Mouse (Mus musculus): ENCODE results near the gene Lrrc27.

The Lrrc27 gene

DNA sequence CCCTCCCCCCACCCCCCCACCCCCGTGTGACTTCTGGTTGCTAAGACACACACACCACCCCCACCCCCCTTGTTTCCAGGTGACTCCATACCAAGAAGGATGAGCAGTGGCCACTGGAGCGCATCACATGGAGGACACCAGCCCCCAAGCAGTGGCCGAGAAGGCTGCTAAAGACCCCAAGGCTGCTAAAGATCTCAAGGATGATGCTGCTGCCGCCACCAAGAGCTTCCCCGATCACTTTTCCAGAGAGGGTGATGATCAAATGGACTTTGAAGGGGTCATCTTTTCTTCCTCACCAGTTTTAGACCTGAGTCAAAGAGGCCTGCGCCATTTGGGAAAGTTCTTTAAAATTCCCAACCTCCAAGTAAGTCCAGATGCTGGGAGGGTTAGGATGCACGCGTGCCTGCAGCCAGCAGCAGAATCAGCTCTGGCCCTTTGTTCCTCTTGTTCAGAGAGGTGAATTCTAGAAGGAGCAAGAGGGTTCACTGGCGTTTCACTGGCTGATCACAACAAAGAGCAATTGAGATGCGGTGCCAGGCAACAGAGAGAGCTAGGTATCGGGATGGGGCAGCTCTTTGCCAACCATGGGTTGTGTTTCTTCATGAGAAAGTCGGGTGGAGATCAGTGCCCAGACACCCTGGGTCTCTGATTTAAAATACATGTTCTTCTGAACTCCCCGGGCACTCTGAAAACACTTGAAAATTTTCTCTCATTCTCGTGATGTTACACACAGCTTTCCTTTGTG is 2.0 kb downstream of the Lrrc27 start:
- DNase-seq (ENCODE audit: low spot score): no peak

DNA sequence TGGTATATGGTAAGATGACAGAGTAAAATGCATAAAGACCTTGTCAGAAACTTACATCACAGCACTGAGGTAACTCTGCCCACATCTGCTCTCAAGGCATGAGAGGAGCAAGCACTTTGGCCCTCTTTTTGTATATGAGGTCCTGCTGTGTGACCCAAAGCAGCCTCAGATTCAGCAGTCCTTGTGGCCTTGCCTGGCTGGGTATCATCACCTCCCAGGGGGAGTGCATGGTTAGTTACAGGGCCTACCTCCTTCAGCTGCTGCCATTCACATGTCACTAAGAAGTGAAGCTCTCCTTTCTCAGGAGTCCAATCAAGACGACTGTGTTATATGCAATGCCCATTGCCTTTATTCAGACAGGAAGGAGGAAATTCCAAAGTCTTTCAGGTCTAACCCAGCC is 2.7 kb downstream of the Lrrc27 start:
- DNase-seq (ENCODE audit: low spot score): no peak

DNA sequence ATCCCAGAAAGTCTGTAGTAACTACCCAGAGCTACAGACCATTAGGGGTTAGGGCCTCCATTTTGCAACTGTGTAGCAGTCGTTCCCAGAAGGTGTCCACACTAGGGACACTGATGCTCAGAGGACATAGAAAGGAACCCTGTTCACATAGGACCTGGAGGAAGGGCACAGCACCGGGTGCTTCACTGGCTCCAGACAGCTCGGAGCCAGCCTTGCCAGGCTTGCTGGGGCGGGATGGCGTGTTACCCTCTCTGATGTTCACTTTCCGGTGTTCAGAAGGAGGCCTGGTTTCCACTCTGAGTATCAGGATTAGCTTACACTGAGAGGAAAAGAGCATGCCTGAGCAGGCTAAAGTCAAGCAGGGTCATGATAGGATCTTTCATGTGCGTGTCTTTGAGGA is 3.2 kb downstream of the Lrrc27 start:
- DNase-seq (ENCODE audit: low spot score): no peak

DNA sequence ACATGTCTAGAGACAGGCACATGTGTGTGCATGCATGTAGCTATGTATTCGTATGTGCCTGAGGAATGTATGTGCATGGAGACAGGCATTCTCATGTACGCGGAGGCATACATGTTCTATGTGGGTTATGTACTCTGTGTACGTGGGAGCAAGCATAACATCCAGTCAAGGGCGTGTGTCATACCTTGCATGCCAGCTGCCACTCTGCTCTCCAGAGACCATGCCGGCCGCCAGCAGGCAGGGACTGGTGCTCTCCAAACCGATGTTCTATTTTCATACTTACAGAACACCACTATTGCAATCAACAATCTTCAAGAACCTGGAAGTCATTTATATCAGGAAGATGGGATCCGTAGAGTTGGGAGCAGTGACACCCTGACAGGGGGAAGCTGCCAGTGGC is 3.7 kb downstream of the Lrrc27 start:
- no peak for DNase-seq (ENCODE audit: low spot score)

DNA sequence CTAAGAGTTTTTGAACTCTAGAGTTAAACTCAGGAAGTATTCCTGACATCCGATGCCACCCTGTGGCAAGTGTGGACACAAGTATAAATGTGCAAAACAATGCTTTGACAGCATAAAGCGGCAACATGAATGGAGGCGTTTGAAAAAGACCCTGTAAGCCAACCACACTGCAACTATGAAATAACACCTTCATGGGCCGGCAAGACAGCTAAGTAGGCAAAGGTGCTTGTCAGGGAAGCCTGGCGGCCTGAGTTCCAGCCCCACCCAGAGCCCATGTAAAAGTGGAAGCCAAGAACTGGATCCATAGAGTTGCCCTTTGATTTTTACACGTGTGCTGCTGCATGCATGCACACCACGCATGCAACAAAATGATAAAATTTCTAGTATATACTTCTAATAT is 4.3 kb downstream of the Lrrc27 start:
- DNase-seq (ENCODE audit: low spot score): no peak

DNA sequence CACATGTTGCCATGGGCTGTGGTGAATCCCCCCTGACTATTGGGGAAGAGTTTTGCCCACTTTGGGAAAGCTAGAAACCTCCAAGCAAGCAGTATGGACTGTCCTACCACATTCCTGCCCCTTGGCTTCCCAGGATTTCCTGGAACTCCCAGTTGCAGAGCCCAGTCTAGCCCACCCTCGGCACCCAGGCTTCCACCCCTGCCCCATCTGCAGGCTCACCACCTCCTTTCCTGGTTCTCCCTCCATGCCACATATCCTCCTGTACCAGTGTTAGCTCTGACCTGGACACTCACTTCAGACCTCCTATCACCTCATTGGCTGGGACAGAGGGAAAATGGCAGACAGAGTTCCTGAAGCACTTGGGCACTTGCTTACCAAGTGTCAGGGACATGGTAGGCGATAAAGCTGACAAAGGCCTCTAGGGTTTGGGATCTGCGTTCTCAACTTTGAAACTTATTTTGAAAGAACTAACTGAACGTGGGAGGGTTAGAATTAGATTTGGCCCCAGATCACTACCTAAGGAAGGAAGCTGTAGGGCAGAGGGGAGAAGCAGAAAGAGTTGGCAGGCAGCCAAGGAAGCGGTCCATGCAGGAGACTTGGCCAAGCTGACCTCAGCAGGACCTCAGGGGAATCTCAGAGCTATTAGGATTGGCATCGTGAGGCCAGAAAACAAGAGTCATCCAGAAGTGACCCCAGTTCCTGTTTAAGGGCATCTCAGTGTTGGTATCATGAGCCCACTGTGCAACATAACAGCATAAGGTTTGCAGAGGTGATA is 6.0 kb downstream of the Lrrc27 start:
- no peak for DNase-seq (ENCODE audit: low spot score)

DNA sequence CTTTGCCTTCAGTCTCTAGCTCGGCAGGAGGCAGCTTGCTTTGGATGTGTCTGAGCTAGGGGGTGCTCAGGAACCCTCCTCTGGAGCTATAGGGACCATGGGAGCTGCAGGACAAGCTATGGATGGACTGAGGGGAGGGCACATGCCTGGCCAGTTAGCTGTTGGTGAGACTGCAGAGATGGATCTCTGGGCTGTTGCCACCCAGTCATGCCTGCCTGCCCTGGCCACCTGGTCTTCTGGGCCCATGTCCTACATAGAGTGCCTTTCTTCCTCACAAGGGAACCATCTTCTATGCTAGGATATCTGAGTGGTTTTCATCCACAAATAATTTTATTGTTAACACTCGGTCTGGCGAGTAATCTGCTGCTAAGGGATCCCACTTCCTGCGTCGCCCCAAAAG is 6.7 kb downstream of the Lrrc27 start:
- DNase-seq (ENCODE audit: low spot score): no peak

DNA sequence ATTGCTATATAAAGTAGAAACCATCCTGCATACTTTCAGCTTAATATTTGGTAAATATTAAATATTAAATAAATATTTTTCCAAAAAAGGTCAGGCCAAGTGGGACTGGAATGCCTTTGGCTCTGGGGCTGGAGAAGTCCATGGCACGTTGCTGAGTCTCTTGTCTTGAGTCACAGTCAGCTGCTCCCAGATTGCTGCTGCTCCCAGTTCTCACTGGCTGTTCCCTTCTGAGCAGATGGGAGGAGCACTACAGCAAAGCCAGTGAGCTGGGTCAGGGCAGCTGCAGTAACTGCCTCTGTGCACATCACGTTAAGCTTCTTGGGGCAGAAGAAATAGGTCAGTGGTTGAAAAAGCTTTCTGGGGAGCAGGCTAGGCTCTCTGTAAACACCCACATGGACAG is 7.5 kb downstream of the Lrrc27 start:
- no peak for DNase-seq (ENCODE audit: low spot score)

DNA sequence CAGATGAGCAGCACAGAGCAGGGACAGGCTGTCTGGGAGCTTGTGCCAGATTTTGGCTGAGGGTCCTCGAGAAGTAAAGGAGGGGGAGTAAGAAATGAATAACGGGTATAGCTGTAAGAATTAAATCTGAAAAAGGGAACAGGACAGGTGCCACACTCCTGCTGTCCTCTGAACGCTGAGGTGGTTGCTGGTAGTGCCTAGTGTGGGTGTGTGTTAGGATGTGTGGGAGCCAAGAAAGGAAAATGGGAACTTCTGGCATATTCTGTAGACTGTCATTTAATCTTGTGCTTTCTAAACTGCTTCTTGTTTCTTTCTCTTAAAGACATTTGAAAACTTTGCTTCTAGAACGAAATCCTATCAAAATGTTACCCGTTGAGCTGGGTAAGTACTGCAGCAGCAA is 8.3 kb downstream of the Lrrc27 start:
- DNase-seq (ENCODE audit: low spot score): no peak

DNA sequence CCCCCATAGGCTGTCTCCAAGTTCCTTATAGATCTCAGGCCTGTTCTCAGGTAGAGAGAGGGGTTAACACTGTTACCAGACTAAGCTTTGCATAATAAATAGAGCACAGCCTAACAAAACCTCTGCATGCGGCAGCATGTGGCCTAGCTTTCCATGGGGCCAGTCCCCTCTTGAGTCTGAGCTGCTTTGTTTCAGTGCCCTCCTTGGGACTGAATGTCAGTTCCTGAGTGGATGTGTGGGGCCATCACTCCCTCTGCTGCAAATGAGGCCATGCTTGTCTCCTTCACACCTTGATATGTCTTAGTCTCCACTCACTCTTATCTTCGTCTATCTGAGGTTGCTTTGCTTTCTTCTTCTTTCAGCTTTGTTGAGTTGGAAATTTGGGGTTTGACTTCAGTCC is 9.1 kb downstream of the Lrrc27 start:
- no peak for DNase-seq (ENCODE audit: low spot score)

DNA sequence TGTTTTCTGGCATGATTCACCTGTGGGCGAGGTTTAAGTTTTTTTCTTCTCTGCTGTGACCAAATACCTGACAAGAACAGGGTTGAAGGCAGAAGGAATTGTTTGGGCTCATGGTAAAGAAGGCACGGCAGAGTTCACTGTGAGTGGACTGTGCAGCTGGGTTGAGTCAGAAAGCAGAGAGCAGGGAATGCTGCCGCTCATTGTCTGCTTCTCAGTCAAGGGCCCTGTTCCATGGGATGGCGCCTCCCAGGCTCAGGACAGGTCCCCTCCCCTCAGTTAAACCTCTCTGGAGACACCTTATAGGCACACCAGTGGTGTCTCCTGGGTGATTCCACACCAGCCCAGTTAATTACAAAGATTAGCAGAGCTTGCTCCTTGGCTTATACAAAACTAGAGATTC is 9.6 kb downstream of the Lrrc27 start:
- DNase-seq (ENCODE audit: low spot score): no peak

DNA sequence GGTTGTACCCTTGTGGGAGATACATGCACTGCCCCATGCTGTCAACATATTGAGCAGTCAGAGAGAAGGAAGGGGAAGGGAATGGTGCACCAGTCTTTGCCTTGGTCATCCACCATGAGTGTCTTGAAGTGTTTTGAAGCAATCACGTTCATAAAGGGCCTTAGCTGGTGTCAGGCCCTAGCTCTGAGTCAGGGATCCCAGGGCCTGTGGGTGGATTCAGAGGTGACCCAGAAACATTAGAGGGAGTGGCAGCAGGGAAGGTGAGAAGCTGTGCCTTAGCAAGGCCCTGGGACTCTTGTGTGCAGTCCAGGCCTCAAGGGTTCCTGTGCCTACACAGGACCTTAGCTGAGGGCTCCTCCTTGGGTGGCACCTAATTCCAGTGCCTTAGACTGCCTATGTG is 11.3 kb downstream of the Lrrc27 start:
- no peak for DNase-seq (ENCODE audit: low spot score)

DNA sequence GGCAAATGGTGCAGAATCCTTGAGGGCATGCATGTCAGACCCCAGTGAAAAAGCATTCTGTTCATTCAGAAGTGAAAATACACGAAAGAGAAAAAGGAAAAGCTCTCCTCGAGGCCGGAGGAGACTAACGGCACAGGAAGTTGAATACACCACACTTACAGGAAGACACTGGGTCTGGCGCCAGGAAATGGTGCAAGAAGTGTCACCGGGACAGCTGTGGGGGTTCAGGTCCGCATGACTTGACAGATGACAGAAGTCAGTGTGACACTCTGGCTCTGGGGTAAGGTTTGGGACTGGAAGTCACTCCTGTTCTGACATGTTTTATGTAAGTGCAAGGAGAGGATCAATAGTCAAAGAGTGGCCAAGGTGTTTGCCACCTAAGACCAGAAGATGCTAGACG is 11.9 kb downstream of the Lrrc27 start:
- DNase-seq (ENCODE audit: low spot score): no peak

DNA sequence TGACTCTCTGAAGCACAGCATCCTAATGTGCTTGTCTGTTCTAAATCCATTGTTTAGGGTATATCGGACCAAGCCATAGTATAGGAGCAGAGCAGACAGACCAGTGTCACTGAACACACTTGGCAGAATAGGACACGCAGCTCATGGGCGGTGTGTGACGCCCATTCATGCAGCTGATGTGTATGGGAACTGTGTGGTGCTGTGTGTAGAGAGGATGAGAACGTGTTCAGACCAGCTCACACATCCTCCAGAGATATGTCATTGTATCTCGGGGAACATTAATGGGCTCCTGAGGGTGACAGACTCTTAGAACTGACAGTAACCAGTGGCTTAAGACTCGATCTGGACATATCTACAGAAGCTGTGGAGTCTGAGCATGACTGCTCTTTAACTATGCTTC is 13.6 kb downstream of the Lrrc27 start:
- no peak for DNase-seq (ENCODE audit: low spot score)

DNA sequence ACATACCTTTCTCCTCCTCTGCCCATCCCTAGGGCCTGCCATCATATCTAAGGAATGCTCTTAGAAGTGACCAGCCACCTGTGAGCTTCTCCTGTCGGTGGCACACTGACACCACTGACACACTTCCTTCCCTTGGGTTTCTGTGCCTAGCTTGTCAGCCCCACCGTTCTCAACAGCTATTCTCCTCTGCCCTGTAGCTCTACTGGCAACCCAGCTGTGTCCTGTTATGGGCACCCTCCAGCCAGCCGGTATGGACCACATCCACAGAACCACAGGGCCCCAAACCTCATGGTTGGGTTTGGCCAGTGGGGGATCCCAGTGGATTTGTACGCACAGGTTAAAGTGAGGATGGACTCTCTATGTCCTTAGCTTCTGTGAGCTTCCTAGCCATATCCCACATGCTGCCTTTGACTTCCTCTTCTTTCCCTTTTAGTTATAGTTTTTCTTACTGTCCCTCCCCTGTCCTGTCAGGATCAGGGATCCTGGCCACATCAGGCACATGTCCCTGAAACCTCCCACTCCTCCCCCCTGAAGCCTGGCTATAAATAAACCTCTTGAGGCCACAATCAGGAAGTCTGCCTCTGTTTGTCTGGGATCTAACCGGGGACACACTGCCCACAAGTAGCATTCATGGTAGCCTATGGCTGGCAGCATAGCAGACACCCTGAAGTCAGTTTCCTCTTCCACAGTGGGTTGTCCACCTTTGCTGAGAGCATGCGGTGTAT is 15.8 kb downstream of the Lrrc27 start:
- DNase-seq (ENCODE audit: low spot score): no peak

DNA sequence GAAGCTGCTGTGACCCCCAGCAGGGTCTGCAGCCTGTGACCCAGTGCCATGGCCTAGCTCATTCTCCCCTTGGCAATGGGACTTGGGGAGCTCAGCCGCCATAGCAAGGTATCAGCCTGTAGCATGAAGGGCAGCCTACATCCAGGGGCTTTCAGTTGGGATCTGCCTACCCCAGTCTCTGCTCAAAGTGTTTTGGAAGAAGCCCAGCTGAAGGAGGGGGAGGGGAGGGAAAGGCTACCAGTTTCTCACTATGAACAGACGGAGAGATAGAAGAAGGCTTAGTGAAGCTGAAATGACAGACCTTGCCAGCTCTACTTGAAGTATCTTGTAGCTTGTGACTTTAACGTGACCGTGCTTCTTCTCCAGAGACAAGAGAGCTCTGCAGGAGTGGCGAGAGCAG is 17.0 kb downstream of the Lrrc27 start:
- no peak for DNase-seq (ENCODE audit: low spot score)

DNA sequence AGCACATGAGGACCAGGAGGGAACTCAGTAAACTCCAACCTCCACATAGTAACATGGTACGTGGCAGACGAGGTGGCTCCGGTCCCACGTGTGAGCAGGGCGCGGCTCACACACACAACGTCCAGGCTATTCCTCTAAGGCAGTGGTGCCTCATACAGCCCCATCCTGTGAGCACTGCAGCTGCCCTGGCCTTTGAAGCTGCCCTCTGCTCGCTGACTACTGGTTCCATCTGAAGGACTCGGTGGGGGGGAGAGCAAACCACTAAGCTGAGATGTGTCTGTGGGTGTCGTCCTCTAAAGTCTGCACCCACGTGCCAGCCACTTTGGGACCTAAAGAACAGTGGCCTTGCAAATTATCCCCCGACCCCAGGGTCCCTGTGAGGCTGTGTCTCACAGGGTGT is 17.5 kb downstream of the Lrrc27 start:
- no peak for DNase-seq (ENCODE audit: low spot score)

DNA sequence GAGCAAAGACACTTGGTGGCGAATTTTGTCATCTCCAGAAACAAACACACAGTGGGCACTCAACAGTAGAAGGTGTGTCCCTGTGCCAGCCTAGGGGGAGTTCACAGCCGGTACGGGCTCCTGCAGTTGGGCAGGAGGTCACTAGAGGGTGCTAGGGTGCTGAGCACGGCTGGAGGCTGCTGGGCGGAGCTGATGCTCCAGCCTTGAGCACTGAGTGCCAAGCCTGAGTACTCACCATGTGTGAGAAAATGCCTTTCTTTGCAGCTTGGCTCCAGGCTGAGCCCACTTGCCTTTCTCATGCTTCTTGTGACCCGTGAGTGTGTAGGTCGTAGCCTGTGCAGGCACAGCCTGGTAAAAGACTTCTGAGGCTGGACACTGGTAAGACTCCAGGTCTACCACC is 20.9 kb downstream of the Lrrc27 start:
- DNase-seq (ENCODE audit: low spot score): peak; percentile 74

DNA sequence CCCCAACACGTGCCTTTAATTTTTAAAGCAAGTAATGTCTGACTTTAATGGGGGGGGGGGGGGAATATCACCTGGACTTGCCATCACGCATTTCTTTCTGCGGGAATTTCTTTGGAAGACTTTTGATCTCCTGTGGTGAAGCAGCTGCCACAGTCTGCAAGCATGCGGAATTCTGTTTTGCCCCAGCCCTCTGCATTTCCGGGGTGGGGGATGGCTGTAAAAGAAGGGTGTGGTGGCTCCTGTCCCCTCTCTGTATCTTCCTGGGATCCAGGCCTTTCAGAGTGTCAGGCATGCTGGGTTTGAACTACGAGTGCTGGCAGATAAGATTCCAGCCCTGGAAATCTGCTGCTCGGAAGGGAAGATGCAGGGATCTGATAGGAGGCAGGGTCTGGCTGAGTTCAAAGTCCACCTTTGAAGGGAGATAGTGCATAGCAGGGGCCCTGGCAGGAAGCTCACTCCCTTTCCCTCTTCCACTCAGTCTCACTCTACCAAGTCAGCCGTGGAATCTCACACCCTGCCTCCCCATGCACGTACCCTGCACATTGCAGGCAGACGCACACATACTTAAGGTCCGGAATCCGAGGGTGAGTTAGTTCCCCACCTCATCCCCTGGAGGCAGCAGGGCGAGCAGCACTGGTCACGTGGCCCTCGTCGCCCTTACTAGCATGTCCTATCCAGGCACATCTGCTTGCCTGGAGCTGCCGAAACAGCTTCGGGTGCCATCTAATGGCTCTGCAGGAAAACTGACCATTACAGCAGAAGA is 21.8 kb downstream of the Lrrc27 start:
- peak; percentile 46 for DNase-seq (ENCODE audit: low spot score)

DNA sequence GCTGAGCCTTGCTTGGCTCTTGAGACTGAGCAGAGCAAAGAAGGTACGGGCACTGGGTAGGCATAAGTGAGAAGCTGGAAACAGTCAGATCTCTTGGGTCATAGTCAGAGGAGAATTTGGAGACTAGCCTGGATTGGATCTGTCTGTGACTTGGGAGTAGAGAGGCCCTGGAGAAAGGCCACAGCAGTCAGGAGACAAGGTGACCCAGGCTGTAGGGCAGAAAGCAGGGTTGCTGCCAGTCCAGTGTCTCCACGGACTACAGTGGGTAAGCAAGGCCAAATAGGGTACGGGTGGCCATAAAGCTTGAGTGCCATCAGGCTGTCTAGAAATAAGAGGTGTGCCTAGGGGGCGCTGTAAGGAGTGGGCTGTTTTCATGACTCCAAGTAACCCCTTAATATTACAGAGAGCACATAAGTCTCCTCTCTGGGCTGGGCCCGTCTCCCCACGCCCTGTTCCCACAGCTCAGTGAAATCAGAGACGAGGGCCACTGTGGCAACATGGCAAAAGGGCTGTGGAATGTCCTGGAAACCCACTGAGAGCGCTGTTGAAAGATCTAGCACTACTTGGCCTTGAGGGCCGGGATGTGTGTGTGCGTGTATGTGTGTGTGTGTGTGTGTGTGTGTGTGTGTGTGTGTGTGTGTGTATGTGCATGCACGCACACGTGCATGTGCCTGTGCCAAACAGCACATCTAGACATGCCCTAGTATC is 23.0 kb downstream of the Lrrc27 start:
- DNase-seq (ENCODE audit: low spot score): no peak

DNA sequence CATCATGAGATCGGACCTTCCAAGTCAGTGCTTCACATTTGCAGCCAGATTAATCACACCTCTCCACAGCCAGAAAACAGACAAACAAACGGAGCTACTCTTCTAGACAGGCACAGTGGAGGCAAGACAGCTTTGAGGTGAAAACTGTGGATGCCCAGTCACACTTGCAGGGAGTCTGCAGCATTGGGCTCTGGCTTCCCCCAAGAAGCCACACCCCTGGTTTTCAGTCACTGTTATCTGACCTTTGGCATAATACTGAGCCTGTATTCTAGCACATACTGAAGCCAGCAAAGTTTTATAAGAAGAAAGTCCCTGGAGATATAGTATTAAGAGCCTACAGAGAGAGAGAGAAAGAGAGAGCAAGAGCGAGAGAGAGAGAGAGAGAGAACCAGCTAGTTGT is 26.6 kb downstream of the Lrrc27 start:
- DNase-seq (ENCODE audit: low spot score): no peak

DNA sequence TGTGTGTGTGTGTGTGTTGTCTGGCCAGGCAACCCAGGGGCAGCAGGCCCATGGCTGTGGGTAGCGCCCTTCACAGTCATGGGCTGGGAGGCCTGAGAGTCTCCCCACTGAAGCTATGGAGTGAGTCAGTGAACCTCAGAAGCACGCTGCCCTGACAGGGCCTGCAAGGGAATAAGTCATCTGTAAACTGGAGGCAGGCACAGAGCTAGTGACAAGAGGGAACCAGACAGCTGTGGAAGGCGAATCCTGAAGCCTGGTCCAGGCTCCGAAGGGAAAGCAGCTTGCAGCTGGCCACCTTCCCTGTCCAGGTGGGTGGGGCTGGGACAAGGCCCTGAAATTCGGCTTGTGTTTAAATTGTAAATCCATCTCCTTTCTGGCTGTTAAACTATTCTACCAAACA is 33.3 kb downstream of the Lrrc27 start:
- no peak for DNase-seq (ENCODE audit: low spot score)

Data from testis, postnatal 14 days (tissue).